Mouse (Mus musculus) small intestine, adult 2 months (tissue): ENCODE measurements around the gene Sdr9c7.
"Not testable (repeated sequence)": the region's sequence is repeated elsewhere in the genome, so short reads cannot be mapped to it uniquely, and the experiment has no call there.

Experiments used
- CTCF ChIP-seq: fragments of 200-500 bp; IDR thresholded peaks from 2 replicates; pipeline ENCODE4 v1.5.1; 2012; ENCODE audit warnings: low read depth, mild to moderate bottlenecking, control low read depth, inconsistent platforms, low read length, moderate library complexity, mixed read lengths; ENCODE audit not compliant: insufficient replicate concordance, insufficient read length; ENCODE audit errors: extremely low read depth
- POLR2A ChIP-seq: fragments of 200-500 bp; IDR thresholded peaks from 2 replicates; pipeline ENCODE4 v1.6.1; 2012; ENCODE audit warnings: low read depth, mild to moderate bottlenecking, control low read depth, inconsistent platforms, low read length, moderate library complexity

DNA sequence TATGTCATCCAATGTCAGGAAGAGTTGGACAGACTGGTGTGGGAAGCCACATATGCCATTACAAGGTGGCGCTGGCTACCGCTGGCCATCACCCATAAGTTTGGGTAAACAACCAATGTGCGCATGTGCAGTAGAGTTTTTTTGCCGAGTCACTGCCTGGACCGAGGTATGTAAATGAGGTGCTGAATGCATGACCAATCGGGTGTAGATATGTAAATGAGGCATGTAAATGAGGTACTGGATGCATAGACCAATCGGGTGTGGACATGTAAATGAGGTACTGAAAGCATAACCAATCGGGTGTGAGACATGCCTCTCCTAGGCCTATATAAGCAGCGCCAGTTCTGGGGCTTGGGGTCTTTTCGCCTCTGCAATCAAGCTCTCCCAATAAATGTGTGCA is 41.3 kb downstream of the Sdr9c7 start:
- not testable (repeated sequence) for TF ChIP-seq CTCF, POLR2A
